Mouse (Mus musculus) hindbrain, embryonic 11.5 days (tissue): ENCODE measurements around the gene Rint1. TPM values are rescaled to one million over a fixed set of nuclear protein-coding genes. Genes with fewer than 3 reads are reported as not detected.

Source experiments
- ATAC-seq: fragments of 200-750 bp; cut with Nextera tagmentation; 2 replicates; pipeline ENCODE4 v1.8.0; 2017; ENCODE audit warnings: mild to moderate bottlenecking, moderate TSS enrichment, moderate library complexity; ENCODE audit not compliant: low FRiP score
- DNase-seq: peaks from one replicate; pipeline ENCODE4 v3.0.0-alpha.2; 2015; ENCODE audit warnings: low spot score
- H3K27ac ChIP-seq: fragments of 300-500 bp; sonication (generic); 2 replicates; pipeline ENCODE4 v1.5.1; 2014; ENCODE audit warnings: mild to moderate bottlenecking, low read depth, low read length
- H3K27me3 ChIP-seq: fragments of 300-500 bp; sonication (generic); 2 replicates; pipeline ENCODE4 v1.6.1; 2014; ENCODE audit warnings: mild to moderate bottlenecking, low read length, moderate library complexity, mixed read lengths; ENCODE audit not compliant: control insufficient read depth, insufficient read depth
- H3K36me3 ChIP-seq: fragments of 300-500 bp; sonication (generic); 2 replicates; pipeline ENCODE4 v1.6.1; 2014; ENCODE audit warnings: mild to moderate bottlenecking, low read length, moderate library complexity, mixed read lengths; ENCODE audit not compliant: control insufficient read depth, insufficient read depth
- H3K4me1 ChIP-seq: fragments of 300-500 bp; sonication (generic); replicated peaks from 2 replicates; pipeline ENCODE4 v1.6.1; 2014; ENCODE audit warnings: low read length, mixed read lengths; ENCODE audit not compliant: control insufficient read depth, insufficient read depth
- H3K4me2 ChIP-seq: fragments of 300-500 bp; sonication (generic); replicated peaks from 2 replicates; pipeline ENCODE4 v1.6.1; 2014; ENCODE audit warnings: mild to moderate bottlenecking, low read depth, low read length
- H3K4me3 ChIP-seq: fragments of 300-500 bp; sonication (generic); 2 replicates; pipeline ENCODE4 v1.5.1; 2014; ENCODE audit warnings: low read depth, low read length
- H3K9ac ChIP-seq: fragments of 300-500 bp; sonication (generic); 2 replicates; pipeline ENCODE4 v1.6.1; 2014; ENCODE audit warnings: low read depth, low read length
- H3K9me3 ChIP-seq: fragments of 300-500 bp; sonication (generic); 2 replicates; pipeline ENCODE4 v1.6.1; 2016; ENCODE audit warnings: low read length; ENCODE audit not compliant: control insufficient read depth
- WGBS: fragments of 180-500 bp; shearing (Covaris S2); extraction: QIAGEN DNeasy Blood & Tissue Kit; methylation state at CpG from one replicate; pipeline ENCODE4 v1.1.7; 2014; 5-methylcytosine and 5-hydroxymethylcytosine counted together
- polyA plus RNA-seq: library from polyadenylated mRNA; unstranded; fragments of >200 nt; fragmentation: Nextera tagmentation; extraction: Ambion mirVana; gene quantifications from 2 replicates; pipeline ENCODE4 v1.2.1, GENCODE M21; 2014

Rint1 gene
- polyA plus RNA-seq, 1 experiment from 2014 or later = 32.1 TPM

GRCm38 (mm10) chr5:23864054-23864965 is 76.8 kb downstream of the Rint1 start:
- H3K9me3 ChIP-seq = no peaks in the 10 kb centered on the region
- H3K27me3 ChIP-seq = no peaks in the 10 kb centered on the region
- ATAC-seq = no peak
- DNase-seq = no peak
- no peak overlapping the region for H3K27ac ChIP-seq
- 90% methylated on average over 13 of the region's 13 CpGs for WGBS
- H3K36me3 ChIP-seq = no peaks in the 10 kb centered on the region
- H3K4me3 ChIP-seq = no peak overlapping the region
- H3K4me1 ChIP-seq = no peaks in the 10 kb centered on the region
- no peak overlapping the region for H3K9ac ChIP-seq
- H3K4me2 ChIP-seq = no peak overlapping the region

GRCm38 (mm10) chr5:23865941-23866340 is 78.4 kb downstream of the Rint1 start:
- WGBS = 84% methylated on average over 5 of the region's 5 CpGs
- no peak for ATAC-seq

More at GRCm38 (mm10) chr5:23865941-23866340, 78.4 kb downstream of the Rint1 start:
- Histone ChIP-seq H3K4me2 (no peak overlapping the region), H3K9me3 (no peaks in the 10 kb centered on the region), H3K36me3 (no peaks in the 10 kb centered on the region), H3K27ac (no peak overlapping the region), H3K4me1 (no peaks in the 10 kb centered on the region), H3K9ac (no peak overlapping the region), H3K4me3 (no peak overlapping the region), H3K27me3 (no peaks in the 10 kb centered on the region)
- no peak for DNase-seq

Other genes with a start within 250 kb of the Rint1 start
- gene Srpk2, start 103.1 kb upstream of the Rint1 start, polyA plus RNA-seq = 60.0 and 69.0 TPM in 2 replicates
- gene Pus7, start 4.0 kb upstream of the Rint1 start, polyA plus RNA-seq = 23.8 and 25.3 TPM in 2 replicates
- gene Tomm7, start 56.5 kb downstream of the Rint1 start, polyA plus RNA-seq = 107 and 113 TPM in 2 replicates
- gene Fam126a, start 243.0 kb downstream of the Rint1 start, polyA plus RNA-seq = 38.8 and 42.1 TPM in 2 replicates